9 mouse cellular contexts compared by ENCODE assay signal in the genomic region with DNA sequence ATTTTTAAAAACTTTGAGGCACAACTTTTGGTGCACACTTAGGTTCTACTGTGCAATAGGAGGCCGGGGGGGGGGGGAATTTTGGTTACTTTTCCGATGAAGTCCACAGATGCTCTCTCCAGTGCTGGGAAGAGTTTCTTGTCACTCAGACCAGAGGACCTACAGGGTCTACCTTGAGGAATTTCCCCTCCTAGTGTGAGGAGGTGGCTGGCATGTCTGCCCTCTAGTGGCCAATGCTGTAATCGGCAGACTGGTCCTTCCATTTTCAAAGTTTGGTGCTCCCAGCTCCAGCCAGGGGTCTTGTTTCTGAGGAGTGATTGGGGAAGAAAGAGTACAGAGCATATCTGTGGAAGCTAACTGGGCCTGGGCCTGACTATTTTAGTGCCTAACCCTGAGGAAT.
DNase-seq lines count a peak whose midpoint lies in the region; ATAC-seq and TF ChIP-seq lines count a peak whose summit lies in the region.
"Had no signal": no experiment of that assay in that cellular context is flagged by ENCODE, and none has a peak within 500 bp of the region (broad histone marks: within the 10 kb centered on the region; RNA-seq: fewer than 3 reads in every experiment).

No protein-coding gene starts in this region.

- H3K9ac ChIP-seq in kidney, embryonic 14.5 days (ENCODE audit: low read depth, low read length) = no peak overlapping the region
- no peak overlapping the region for H3K9ac ChIP-seq in ES-Bruce4 (ENCODE audit: low read depth, poor library complexity, severe bottlenecking)
- no peak overlapping the region for H3K9ac ChIP-seq in neural tube, embryonic 15.5 days (replicated peaks)
- H3K9ac ChIP-seq: liver, embryonic 13.5 days had no signal

- TF ChIP-seq CTCF in ES-Bruce4 (IDR thresholded peaks at IDR 0.05; ENCODE audit: low read depth, low read length) = peak; percentile 95

- no peaks in the 10 kb centered on the region for H3K27me3 ChIP-seq in kidney, embryonic 14.5 days (ENCODE audit: control insufficient read depth, insufficient read depth, low read length)
- H3K27me3 ChIP-seq in ES-Bruce4 (ENCODE audit: control insufficient read depth, insufficient read depth, low read length, poor library complexity, severe bottlenecking) = no peaks in the 10 kb centered on the region
- no peaks in the 10 kb centered on the region for H3K27me3 ChIP-seq in neural tube, embryonic 15.5 days (replicated peaks)
- H3K27me3 ChIP-seq: liver, embryonic 13.5 days had no signal

- no peaks in the 10 kb centered on the region for H3K4me1 ChIP-seq in kidney, embryonic 14.5 days (ENCODE audit: control insufficient read depth, insufficient read depth, low read length)
- peaks cover 1% of the 10 kb centered on the region for H3K4me1 ChIP-seq in ES-Bruce4 (ENCODE audit: control insufficient read depth, insufficient read depth, low read length)
- no peaks in the 10 kb centered on the region for H3K4me1 ChIP-seq in neural tube, embryonic 15.5 days
- H3K4me1 ChIP-seq: liver, embryonic 13.5 days had no signal

- WGBS in kidney, embryonic 14.5 days = 11% methylated on average over 3 of the region's 3 CpGs
- WGBS in neural tube, embryonic 15.5 days = 14% methylated on average over 3 of the region's 3 CpGs

- DNase-seq in kidney, adult 9 months = peak; percentile 16
- peak; percentile 11 for DNase-seq in adrenal gland, adult 2 months
- DNase-seq in embryo, embryonic 10.5 days (ENCODE audit: low spot score) = peak; percentile 72
- peak; percentile 51 to 58 for DNase-seq in layer of hippocampus, postnatal 10 days (ENCODE audit: low spot score in 2 of 2)
- DNase-seq in Muller cell, postnatal 12 days (ENCODE audit: inconsistent ontology term) = no peak
- DNase-seq: liver, embryonic 13.5 days had no signal

- no peak overlapping the region for H3K27ac ChIP-seq in kidney, embryonic 14.5 days (ENCODE audit: low read depth, low read length)
- H3K27ac ChIP-seq in ES-Bruce4 (ENCODE audit: insufficient read depth, low read length) = no peak overlapping the region
- no peak overlapping the region for H3K27ac ChIP-seq in neural tube, embryonic 15.5 days (replicated peaks)
- H3K27ac ChIP-seq: liver, embryonic 13.5 days had no signal

- ATAC-seq in kidney, embryonic 14.5 days (ENCODE audit: low FRiP score, low TSS enrichment) = no peak
- ATAC-seq in neural tube, embryonic 15.5 days (ENCODE audit: low FRiP score) = 0 out of 2 replicates have a peak, but pooled peaks have one; percentile 24

- TF ChIP-seq POLR2A in ES-Bruce4 (IDR thresholded peaks at IDR 0.05; ENCODE audit: insufficient read depth, low read length) = no peak

- no peaks in the 10 kb centered on the region for H3K36me3 ChIP-seq in kidney, embryonic 14.5 days (ENCODE audit: control insufficient read depth, insufficient read depth, low read length)
- H3K36me3 ChIP-seq in ES-Bruce4 (ENCODE audit: control insufficient read depth, insufficient read depth, low read length, poor library complexity, severe bottlenecking) = no peaks in the 10 kb centered on the region
- H3K36me3 ChIP-seq in neural tube, embryonic 15.5 days = no peaks in the 10 kb centered on the region
- H3K36me3 ChIP-seq: liver, embryonic 13.5 days had no signal

- no peak for TF ChIP-seq EP300 in ES-Bruce4 (IDR thresholded peaks at IDR 0.05; ENCODE audit: insufficient read depth, low read depth, low read length)

- H3K9me3 ChIP-seq in kidney, embryonic 14.5 days (ENCODE audit: control insufficient read depth, low read length) = no peaks in the 10 kb centered on the region
- H3K9me3 ChIP-seq in ES-Bruce4 (replicated peaks; ENCODE audit: control insufficient read depth, insufficient read depth, low read length, poor library complexity, severe bottlenecking) = no peaks in the 10 kb centered on the region
- no peaks in the 10 kb centered on the region for H3K9me3 ChIP-seq in neural tube, embryonic 15.5 days (replicated peaks)
- H3K9me3 ChIP-seq: liver, embryonic 13.5 days had no signal

- no peak overlapping the region for H3K4me3 ChIP-seq in kidney, embryonic 14.5 days (ENCODE audit: low read length)
- no peak overlapping the region for H3K4me3 ChIP-seq in ES-Bruce4 (ENCODE audit: low read depth, low read length)
- no peak overlapping the region for H3K4me3 ChIP-seq in neural tube, embryonic 15.5 days (replicated peaks)
- H3K4me3 ChIP-seq: liver, embryonic 13.5 days had no signal

- H3K4me2 ChIP-seq in kidney, embryonic 14.5 days (replicated peaks; ENCODE audit: low read depth, low read length) = no peak overlapping the region
- H3K4me2 ChIP-seq in neural tube, embryonic 15.5 days = no peak overlapping the region
- H3K4me2 ChIP-seq: liver, embryonic 13.5 days had no signal
